Mouse (Mus musculus) embryonic stem cell, embryonic (primary cell): ENCODE results near the gene Hira.

Source experiments
- CTCF ChIA-PET, 4 experiments: fragments of 300-600 bp in 2 of 4; fragments of 350-600 bp in 2 of 4; sonication (Branson Sonifier 250); formaldehyde crosslinking; loops; one replicate each; lab custom pipeline; 2022; ENCODE audit warnings: inconsistent platforms in 2 of 4; lab: Charles Lee
- POLR2A ChIA-PET, 4 experiments: fragments of 300-600 bp in 2 of 4; fragments of 350-600 bp in 2 of 4; sonication (Branson Sonifier 250); formaldehyde crosslinking; loops; one replicate each; lab custom pipeline; 2022; ENCODE audit warnings: antibody characterized with exemption in 4 of 4, inconsistent platforms in 1 of 4; lab: Charles Lee

Hira gene

GRCm38 (mm10) chr16:18878091-18878720, 1.4 kb downstream of the Hira start:
- ChIA-PET POLR2A (interaction anchor here (0.6 to 6.6 kb wide), 40 partner anchors 8 to 1914 kb away, joined by 3 to 117 read pairs (median 4); partner anchors contain the start of genes Cdc45 (in 3 of the 4), Ufd1 (in 3 of the 4), 2510002D24Rik (in 2 of the 4) and Cldn5 (in 2 of the 4)), CTCF (interaction anchor here (0.5 to 1.6 kb wide), 8 partner anchors 11 to 432 kb away, joined by 3 to 7 read pairs (median 3); partner anchors contain the start of genes 2510002D24Rik (in 1 of the 4) and Gm28539 (in 1 of the 4))

- CTCF ChIA-PET = interaction anchor here in 1 of 4 experiments (0.7 kb wide), 1 partner anchor 23 kb away, joined by 3 read pairs; no protein-coding TSS in a partner anchor
Observed at GRCm38 (mm10) chr16:18884044-18884443, 7.2 kb downstream of the Hira start.

GRCm38 (mm10) chr16:18893840-18894372, 17.1 kb downstream of the Hira start:
- ChIA-PET CTCF (interaction anchor here in 1 of 4 experiments (1.6 kb wide), 1 partner anchor 15 kb away, joined by 7 read pairs; no protein-coding TSS in a partner anchor), POLR2A (interaction anchor here (0.5 to 9.3 kb wide), 17 partner anchors 8 to 1248 kb away, joined by 3 to 117 read pairs (median 5); partner anchors contain the start of genes Hira (in 3 of the 4), Mrpl40 (in 3 of the 4), Cdc45 (in 2 of the 4) and Ufd1 (in 2 of the 4))

More at GRCm38 (mm10) chr16:18884044-18884443, 7.2 kb downstream of the Hira start:
- POLR2A ChIA-PET = interaction anchor here in 3 of 4 experiments (0.5 to 2.1 kb wide), 7 partner anchors 9 to 181 kb away, joined by 3 to 8 read pairs (median 4); partner anchors contain the start of genes Cdc45 (in 1 of the 3) and Ufd1 (in 1 of the 3)

- CTCF ChIA-PET = interaction anchor here in 3 of 4 experiments (0.6 to 1.6 kb wide), 3 partner anchors 17 to 1507 kb away, joined by 3 to 7 read pairs (median 3); no protein-coding TSS in a partner anchor
Observed at GRCm38 (mm10) chr16:18895249-18895648, 18.4 kb downstream of the Hira start.

GRCm38 (mm10) chr16:18896429-18896828, 19.6 kb downstream of the Hira start:
- ChIA-PET CTCF (no interaction called here), POLR2A (interaction anchor here in 2 of 4 experiments (1.2 to 9.3 kb wide), 7 partner anchors 10 to 84 kb away, joined by 3 to 117 read pairs (median 11); partner anchors contain the start of genes Hira (in 2 of the 2), Mrpl40 (in 2 of the 2), Cdc45 (in 1 of the 2) and Ufd1 (in 1 of the 2))

More at GRCm38 (mm10) chr16:18895249-18895648, 18.4 kb downstream of the Hira start:
- POLR2A ChIA-PET = interaction anchor here in 2 of 4 experiments (0.8 to 9.3 kb wide), 7 partner anchors 8 to 84 kb away, joined by 3 to 117 read pairs (median 12); partner anchors contain the start of genes Hira (in 2 of the 2), Mrpl40 (in 2 of the 2), Cdc45 (in 1 of the 2) and Ufd1 (in 1 of the 2)

GRCm38 (mm10) chr16:18905648-18906047, 28.8 kb downstream of the Hira start:
- CTCF ChIA-PET = no interaction called here

GRCm38 (mm10) chr16:18916064-18916463, 39.2 kb downstream of the Hira start:
- ChIA-PET CTCF (interaction anchor here in 1 of 4 experiments (0.6 kb wide), 1 partner anchor 110 kb away, joined by 3 read pairs; no protein-coding TSS in a partner anchor), POLR2A (interaction anchor here in 2 of 4 experiments (0.5 to 4.2 kb wide), 9 partner anchors 8 to 104 kb away, joined by 3 to 20 read pairs (median 6); partner anchors contain the start of genes Cdc45 (in 1 of the 2), Hira (in 1 of the 2), Mrpl40 (in 1 of the 2) and Ufd1 (in 1 of the 2))

More at GRCm38 (mm10) chr16:18905648-18906047, 28.8 kb downstream of the Hira start:
- POLR2A ChIA-PET = interaction anchor here in 1 of 4 experiments (0.9 to 6.0 kb wide), 7 partner anchors 11 to 32 kb away, joined by 3 to 28 read pairs (median 5); partner anchors contain the start of genes Hira and Mrpl40

GRCm38 (mm10) chr16:18921771-18922170, 44.9 kb downstream of the Hira start:
- ChIA-PET POLR2A (interaction anchor here in 1 of 4 experiments (0.7 to 1.4 kb wide), 4 partner anchors 19 to 110 kb away, joined by 3 to 5 read pairs (median 3); partner anchors contain the start of gene Cdc45), CTCF (no interaction called here)

GRCm38 (mm10) chr16:18927963-18928362, 51.1 kb downstream of the Hira start:
- POLR2A ChIA-PET = interaction anchor here in 1 of 4 experiments (1.0 to 3.5 kb wide), 5 partner anchors 10 to 52 kb away, joined by 3 to 20 read pairs (median 5); partner anchors contain the start of genes Hira and Mrpl40

GRCm38 (mm10) chr16:18938321-18939082, 61.7 kb downstream of the Hira start:
- POLR2A ChIA-PET = interaction anchor here in 1 of 4 experiments (0.7 to 2.2 kb wide), 3 partner anchors 9 to 1082 kb away, joined by 4 to 5 read pairs (median 5); no protein-coding TSS in a partner anchor
- CTCF ChIA-PET = interaction anchor here in 2 of 4 experiments (0.6 to 0.7 kb wide), 2 partner anchors 14 to 27 kb away, joined by 3 read pairs; no protein-coding TSS in a partner anchor

More at GRCm38 (mm10) chr16:18927963-18928362, 51.1 kb downstream of the Hira start:
- CTCF ChIA-PET = no interaction called here

GRCm38 (mm10) chr16:18943906-18944305, 67.1 kb downstream of the Hira start:
- CTCF ChIA-PET = no interaction called here

GRCm38 (mm10) chr16:18948941-18949340, 72.1 kb downstream of the Hira start:
- CTCF ChIA-PET = no interaction called here

More at GRCm38 (mm10) chr16:18943906-18944305, 67.1 kb downstream of the Hira start:
- POLR2A ChIA-PET = interaction anchor here in 2 of 4 experiments (0.7 to 1.1 kb wide), 2 partner anchors 11 to 250 kb away, joined by 3 read pairs; no protein-coding TSS in a partner anchor

GRCm38 (mm10) chr16:18950351-18950750, 73.5 kb downstream of the Hira start:
- POLR2A ChIA-PET = interaction anchor here in 1 of 4 experiments (0.7 to 1.1 kb wide), 2 partner anchors 9 to 12 kb away, joined by 3 to 4 read pairs; no protein-coding TSS in a partner anchor

More at GRCm38 (mm10) chr16:18948941-18949340, 72.1 kb downstream of the Hira start:
- POLR2A ChIA-PET = interaction anchor here in 1 of 4 experiments (0.6 to 3.0 kb wide), 6 partner anchors 11 to 137 kb away, joined by 3 to 8 read pairs (median 4); partner anchors contain the start of genes Cdc45 and Ufd1

GRCm38 (mm10) chr16:18952813-18953212, 76.0 kb downstream of the Hira start:
- POLR2A ChIA-PET = interaction anchor here in 1 of 4 experiments (1.1 kb wide), 1 partner anchor 80 kb away, joined by 3 read pairs; no protein-coding TSS in a partner anchor
- CTCF ChIA-PET = interaction anchor here in 1 of 4 experiments (0.7 kb wide), 1 partner anchor 275 kb away, joined by 3 read pairs; no protein-coding TSS in a partner anchor

More at GRCm38 (mm10) chr16:18950351-18950750, 73.5 kb downstream of the Hira start:
- CTCF ChIA-PET = no interaction called here

GRCm38 (mm10) chr16:18955070-18955469, 78.2 kb downstream of the Hira start:
- CTCF ChIA-PET = interaction anchor here in 1 of 4 experiments (0.6 kb wide), 1 partner anchor 14 kb away, joined by 3 read pairs; no protein-coding TSS in a partner anchor
- POLR2A ChIA-PET = interaction anchor here in 1 of 4 experiments (0.5 kb wide), 1 partner anchor 105 kb away, joined by 3 read pairs; no protein-coding TSS in a partner anchor

- CTCF ChIA-PET = no interaction called here
Observed at GRCm38 (mm10) chr16:18963486-18963885, 86.6 kb downstream of the Hira start.

More at GRCm38 (mm10) chr16:18963486-18963885, 86.6 kb downstream of the Hira start:
- POLR2A ChIA-PET = interaction anchor here in 1 of 4 experiments (1.6 kb wide), 2 partner anchors 8 to 21 kb away, joined by 4 to 5 read pairs; no protein-coding TSS in a partner anchor
